Mouse (Mus musculus) layer of hippocampus, adult 11-12 months (tissue): ENCODE data around the gene Atp8b2.

Source experiments
- DNase-seq: peaks from one replicate; pipeline ENCODE4 v3.0.0; 2022; ENCODE audit warnings: low spot score

Atp8b2 gene

GRCm38 (mm10) chr3:89899511-89899908, 63.8 kb downstream of the Atp8b2 start:
- no peak for DNase-seq

- no peak for DNase-seq
These were observed 64.3 kb downstream of the Atp8b2 start for GRCm38 (mm10) chr3:89898870-89899510.

GRCm38 (mm10) chr3:89898011-89898410, 65.3 kb downstream of the Atp8b2 start:
- no peak for DNase-seq

- no peak for DNase-seq
These were observed 66.0 kb downstream of the Atp8b2 start for GRCm38 (mm10) chr3:89897204-89897796.

- DNase-seq, result no peak
These were observed 66.7 kb downstream of the Atp8b2 start for GRCm38 (mm10) chr3:89896571-89896970.

GRCm38 (mm10) chr3:89892517-89893106, 70.7 kb downstream of the Atp8b2 start:
- no peak for DNase-seq

- DNase-seq, result no peak
These were observed 71.6 kb downstream of the Atp8b2 start for GRCm38 (mm10) chr3:89891696-89892095.

GRCm38 (mm10) chr3:89889841-89890430, 73.4 kb downstream of the Atp8b2 start:
- no peak for DNase-seq
